Mouse (Mus musculus): ENCODE data around the gene Arhgdig. TPM values are rescaled to one million over a fixed set of nuclear protein-coding genes. Genes with fewer than 3 reads are reported as not detected.
"Not testable (repeated sequence)": the region's sequence is repeated elsewhere in the genome, so short reads cannot be mapped to it uniquely, and the experiment has no call there.

Arhgdig gene
- polyA plus RNA-seq, 1 experiment from 2014 or later: 11.7 TPM

DNA sequence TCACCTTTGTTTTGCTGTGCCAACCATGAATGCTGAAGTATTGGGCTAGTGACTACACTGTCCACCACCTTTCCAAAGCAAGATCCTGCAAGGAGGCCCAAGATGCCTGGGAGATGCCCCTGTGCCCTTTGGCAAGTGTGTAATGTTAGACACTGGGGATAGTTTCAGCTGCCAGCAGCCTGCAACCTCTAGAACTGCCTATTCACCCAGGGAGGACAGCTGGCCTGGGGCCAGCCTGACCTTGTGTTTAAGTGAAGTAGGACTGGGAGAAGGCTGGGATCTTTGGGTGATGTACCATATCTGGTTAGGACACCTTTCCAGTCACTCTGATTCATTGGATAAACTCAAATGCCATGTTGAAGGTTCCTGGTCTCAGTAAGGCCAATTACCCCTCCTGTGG is 5.6 kb downstream of the Arhgdig start:
- H3K27ac ChIP-seq (ENCODE audit: low read depth, low read length): no peak overlapping the region
- no peak overlapping the region for H3K9ac ChIP-seq (ENCODE audit: low read depth, low read length)
- no peak for ATAC-seq
- H3K4me3 ChIP-seq (ENCODE audit: low read depth, low read length): no peak overlapping the region
- no peaks in the 10 kb centered on the region for H3K9me3 ChIP-seq (ENCODE audit: control insufficient read depth)
- H3K4me1 ChIP-seq (replicated peaks; ENCODE audit: control insufficient read depth, insufficient read depth, low read length): no peaks in the 10 kb centered on the region; the same call in 1 of the 2 replicates
- H3K4me2 ChIP-seq (replicated peaks; ENCODE audit: low read depth): no peak overlapping the region; the same call in 1 of the 2 replicates
- H3K36me3 ChIP-seq (ENCODE audit: control insufficient read depth, insufficient read depth): peaks cover 6% of the 10 kb centered on the region; the same call in 1 of the 2 replicates
- TF ChIP-seq CTCF (IDR thresholded peaks at IDR 0.05; ENCODE audit: low read depth): no peak
- peaks cover 29% of the 10 kb centered on the region for H3K27me3 ChIP-seq (replicated peaks; ENCODE audit: control insufficient read depth, insufficient read depth, low read length)

GRCm38 (mm10) chr17:26200831-26201705 is 6.5 kb downstream of the Arhgdig start:
- Histone ChIP-seq H3K4me2 (replicated peaks; ENCODE audit: low read depth) (peak overlapping the region; percentile 99), H3K4me1 (replicated peaks; ENCODE audit: control insufficient read depth, insufficient read depth, low read length) (no peaks in the 10 kb centered on the region; the same call in 1 of the 2 replicates), H3K4me3 (ENCODE audit: low read depth, low read length) (peak overlapping the region; percentile 46), H3K9me3 (ENCODE audit: control insufficient read depth) (no peaks in the 10 kb centered on the region), H3K36me3 (ENCODE audit: control insufficient read depth, insufficient read depth) (peaks cover 13% of the 10 kb centered on the region), H3K27ac (ENCODE audit: low read depth, low read length) (no peak overlapping the region), H3K9ac (ENCODE audit: low read depth, low read length) (peak overlapping the region; percentile 51), H3K27me3 (replicated peaks; ENCODE audit: control insufficient read depth, insufficient read depth, low read length) (peaks cover 29% of the 10 kb centered on the region)
- no peak; the same call in 1 of the 2 replicates for ATAC-seq
- no peak for TF ChIP-seq CTCF (IDR thresholded peaks at IDR 0.05; ENCODE audit: low read depth)
- WGBS: under 1% methylated on average over 86 of the region's 92 CpGs

GRCm38 (mm10) chr17:26198892-26199291 is 8.7 kb downstream of the Arhgdig start, which contains the start of gene Pdia2:
TSS of gene Pdia2 (minus strand) at chr17:26199087.
- no peak for ATAC-seq
- no peak within 1 kb of the TSS for H3K4me3 ChIP-seq (ENCODE audit: low read depth, low read length)
- no peak within 1 kb of the TSS for H3K4me2 ChIP-seq (replicated peaks; ENCODE audit: low read depth)

DNA sequence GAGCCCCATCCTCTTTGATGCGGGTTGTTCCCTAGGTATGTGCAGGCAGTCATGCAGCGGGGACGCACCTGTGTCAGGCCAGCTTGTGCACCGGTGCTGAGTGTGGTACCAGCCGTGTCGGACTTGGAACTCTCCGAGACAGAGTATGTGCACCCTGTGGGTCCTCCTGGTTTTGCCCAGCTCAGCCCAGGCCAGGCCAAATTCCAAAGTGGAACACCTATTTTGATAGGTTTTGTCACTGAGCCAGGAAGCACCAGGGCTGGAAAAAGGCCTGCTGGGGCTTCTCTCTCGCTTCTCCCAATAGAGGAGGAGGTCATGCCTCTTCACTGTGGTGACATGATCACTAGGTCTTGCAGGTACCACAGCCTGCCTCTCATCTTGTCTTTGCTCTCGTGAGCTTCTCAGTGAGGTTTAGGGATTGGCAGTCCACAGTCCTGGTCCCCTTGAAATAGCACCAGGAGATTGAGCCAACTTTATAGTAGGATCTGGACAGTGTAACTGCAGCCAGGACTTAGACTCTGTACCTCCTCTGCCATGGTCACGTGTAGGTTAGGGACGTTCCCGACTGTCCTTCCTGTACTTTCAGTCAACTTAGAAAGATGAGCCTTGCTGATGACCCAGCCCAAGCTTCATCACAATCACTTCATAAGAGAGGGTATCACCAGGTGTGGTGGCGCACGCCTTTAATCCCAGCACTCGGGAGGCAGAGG is 14.9 kb downstream of the Arhgdig start:
- no peaks in the 10 kb centered on the region for H3K27me3 ChIP-seq (replicated peaks; ENCODE audit: control insufficient read depth, insufficient read depth, low read length)
- H3K4me2 ChIP-seq (replicated peaks; ENCODE audit: low read depth): no peak overlapping the region
- H3K9ac ChIP-seq (ENCODE audit: low read depth, low read length): no peak overlapping the region
- peaks cover 94% of the 10 kb centered on the region for H3K36me3 ChIP-seq (ENCODE audit: control insufficient read depth, insufficient read depth)
- WGBS: 96% methylated on average over 15 of the region's 15 CpGs
- no peak for TF ChIP-seq CTCF (IDR thresholded peaks at IDR 0.05; ENCODE audit: low read depth)
- H3K4me1 ChIP-seq (replicated peaks; ENCODE audit: control insufficient read depth, insufficient read depth, low read length): no peaks in the 10 kb centered on the region
- no peak overlapping the region for H3K4me3 ChIP-seq (ENCODE audit: low read depth, low read length)
- no peaks in the 10 kb centered on the region for H3K9me3 ChIP-seq (ENCODE audit: control insufficient read depth)
- ATAC-seq: no peak
- no peak overlapping the region for H3K27ac ChIP-seq (ENCODE audit: low read depth, low read length)

More at GRCm38 (mm10) chr17:26198892-26199291, 8.7 kb downstream of the Arhgdig start, which contains the start of gene Pdia2:
- H3K27ac ChIP-seq (ENCODE audit: low read depth, low read length): no peak within 1 kb of the TSS
- H3K27me3 ChIP-seq (replicated peaks; ENCODE audit: control insufficient read depth, insufficient read depth, low read length): peaks cover 23% of the 10 kb centered on the region
- no peak within 1 kb of the TSS for H3K9ac ChIP-seq (ENCODE audit: low read depth, low read length)
- no peaks in the 10 kb centered on the region; the same call in 1 of the 2 replicates for H3K4me1 ChIP-seq (replicated peaks; ENCODE audit: control insufficient read depth, insufficient read depth, low read length)
- H3K36me3 ChIP-seq (ENCODE audit: control insufficient read depth, insufficient read depth): peaks cover 35% of the 10 kb centered on the region
- H3K9me3 ChIP-seq (ENCODE audit: control insufficient read depth): no peaks in the 10 kb centered on the region
- 37% methylated on average over 4 of the region's 4 CpGs for WGBS
- no peak for TF ChIP-seq CTCF (IDR thresholded peaks at IDR 0.05; ENCODE audit: low read depth)

DNA sequence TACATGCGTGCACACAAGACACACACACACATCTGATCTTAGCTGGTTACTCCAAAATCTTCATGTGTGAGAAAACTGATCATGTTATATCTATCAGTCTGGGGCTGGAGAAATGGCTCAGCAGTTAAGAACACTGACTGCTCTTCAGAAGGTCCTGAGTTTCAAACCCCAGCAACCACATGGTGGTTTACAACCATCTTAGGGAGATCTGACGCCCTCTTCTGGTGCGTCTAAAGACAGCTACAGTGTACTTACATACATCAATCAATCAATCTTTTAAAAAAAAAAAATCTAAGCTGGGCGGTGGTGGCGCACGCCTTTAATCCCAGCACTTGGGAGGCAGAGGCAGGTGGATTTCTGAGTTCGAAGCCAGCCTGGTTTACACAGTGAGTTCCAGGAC is 16.1 kb downstream of the Arhgdig start:
- H3K4me1 ChIP-seq (replicated peaks; ENCODE audit: control insufficient read depth, insufficient read depth, low read length); H3K9ac ChIP-seq (ENCODE audit: low read depth, low read length); H3K27ac ChIP-seq (ENCODE audit: low read depth, low read length); H3K9me3 ChIP-seq (ENCODE audit: control insufficient read depth); H3K4me3 ChIP-seq (ENCODE audit: low read depth, low read length); H3K27me3 ChIP-seq (replicated peaks; ENCODE audit: control insufficient read depth, insufficient read depth, low read length); ATAC-seq; H3K4me2 ChIP-seq (replicated peaks; ENCODE audit: low read depth): not testable (repeated sequence)
- 83% methylated on average over 7 of the region's 7 CpGs for WGBS
- H3K36me3 ChIP-seq (ENCODE audit: control insufficient read depth, insufficient read depth): peaks cover 92% of the 10 kb centered on the region
- TF ChIP-seq CTCF (IDR thresholded peaks at IDR 0.05; ENCODE audit: low read depth): peak; percentile 19

Data from intestine, postnatal 0 days (tissue).